Mouse (Mus musculus) liver, embryonic 14.5 days (tissue): ENCODE data around the gene Atp6v1g2. TPM values are rescaled to one million over a fixed set of nuclear protein-coding genes. Genes with fewer than 3 reads are reported as not detected.

ENCODE experiments used
- ATAC-seq: fragments of 200-750 bp; cut with Nextera tagmentation; 2 replicates; pipeline ENCODE4 v1.8.0; 2017; ENCODE audit warnings: moderate number of reproducible peaks, mild to moderate bottlenecking, moderate library complexity; ENCODE audit not compliant: insufficient read depth
- DNase-seq, 3 experiments: peaks; one replicate each; pipeline ENCODE4 v3.0.0-alpha.2; 2012 to 2013; ENCODE audit warnings: low read depth in 3 of 3, low spot score in 3 of 3
- H3K27ac ChIP-seq: fragments of 300-500 bp; sonication (generic); 2 replicates; pipeline ENCODE4 v1.5.1; 2014; ENCODE audit warnings: moderate library complexity, mild to moderate bottlenecking, control low read depth, inconsistent platforms
- H3K27me3 ChIP-seq: fragments of 300-500 bp; sonication (generic); 2 replicates; pipeline ENCODE4 v1.6.1; 2014; ENCODE audit warnings: mild to moderate bottlenecking, low read length, moderate library complexity; ENCODE audit not compliant: control insufficient read depth, insufficient read depth
- H3K36me3 ChIP-seq: fragments of 300-500 bp; sonication (generic); replicated peaks from 2 replicates; pipeline ENCODE4 v1.6.1; 2014; ENCODE audit warnings: low read depth; ENCODE audit not compliant: control insufficient read depth, insufficient read depth
- H3K4me1 ChIP-seq, 2 experiments: fragments of 200-500 bp in 1 of 2; fragments of 300-500 bp in 1 of 2; sonication (generic) in 1 of 2; replicated peaks; 2 replicates each; pipeline ENCODE4 v1.6.1; 2012 to 2014; ENCODE audit warnings: antibody characterized with exemption in 1 of 2, inconsistent platforms in 1 of 2, low read length in 1 of 2; ENCODE audit not compliant: control insufficient read depth in 2 of 2, insufficient read depth in 2 of 2
- H3K4me2 ChIP-seq: fragments of 300-500 bp; sonication (generic); 2 replicates; pipeline ENCODE4 v1.6.1; 2014; ENCODE audit warnings: low read depth, mild to moderate bottlenecking, control low read depth, moderate library complexity
- H3K4me3 ChIP-seq, 2 experiments: fragments of 200-500 bp in 1 of 2; fragments of 300-500 bp in 1 of 2; sonication (generic) in 1 of 2; 2 replicates each; pipeline ENCODE4 v1.5.1; 2012 to 2014; ENCODE audit warnings: low read depth in 2 of 2, low read length in 2 of 2, mild to moderate bottlenecking in 2 of 2, control low read depth in 1 of 2, inconsistent platforms in 1 of 2, moderate library complexity in 1 of 2; ENCODE audit not compliant: insufficient read depth in 1 of 2
- H3K9ac ChIP-seq: fragments of 300-500 bp; sonication (generic); replicated peaks from 2 replicates; pipeline ENCODE4 v1.6.1; 2014; ENCODE audit warnings: mild to moderate bottlenecking, control low read depth, moderate library complexity
- H3K9me3 ChIP-seq: fragments of 300-500 bp; sonication (generic); 2 replicates; pipeline ENCODE4 v1.6.1; 2016; ENCODE audit warnings: low read length, mixed read lengths; ENCODE audit not compliant: control insufficient read depth
- CTCF ChIP-seq: IDR thresholded peaks from 2 replicates; pipeline ENCODE4 v1.5.1; 2016; ENCODE audit warnings: antibody characterized with exemption, low read depth, control low read depth
- EP300 ChIP-seq: IDR thresholded peaks from 2 replicates; pipeline ENCODE4 v1.6.1; 2016; ENCODE audit warnings: antibody characterized with exemption, low read depth
- WGBS: fragments of 180-500 bp; shearing (Covaris S2); extraction: QIAGEN DNeasy Blood & Tissue Kit; methylation state at CpG from one replicate; pipeline ENCODE4 v1.1.7; 2014; ENCODE audit not compliant: insufficient replicate concordance; 5-methylcytosine and 5-hydroxymethylcytosine counted together
- polyA plus RNA-seq, 2 experiments: library from polyadenylated mRNA; depleted of rRNA in 1 of 2; stranded (reverse) in 1 of 2; unstranded in 1 of 2; fragments of >200 nt; fragmentation: Nextera tagmentation in 1 of 2; extraction: Ambion mirVana in 1 of 2; gene quantifications; 2 replicates each; pipeline versions ENCODE4 v1.2.1 to v1.2.3; 2012 to 2014

The Atp6v1g2 gene
- polyA plus RNA-seq, 2 experiments, result 0.76 to 1.8 TPM

- H3K27ac ChIP-seq, result no peak overlapping the region
- no peak for DNase-seq
- H3K36me3 ChIP-seq, result peaks cover 80% of the 10 kb centered on the region
- 92% methylated on average over 3 of the region's 3 CpGs for WGBS
- ATAC-seq, result no peak
- no peak overlapping the region for H3K4me2 ChIP-seq
- H3K4me3 ChIP-seq, result no peak overlapping the region
- no peaks in the 10 kb centered on the region for H3K4me1 ChIP-seq
- no peak overlapping the region for H3K9ac ChIP-seq
- no peaks in the 10 kb centered on the region for H3K27me3 ChIP-seq
- no peak for TF ChIP-seq CTCF
- TF ChIP-seq EP300, result no peak
- H3K9me3 ChIP-seq, result no peaks in the 10 kb centered on the region
Measured at GRCm38 (mm10) chr17:35250348-35251120, 17.1 kb downstream of the Atp6v1g2 start.

- WGBS, result 86% methylated on average over 15 of the region's 15 CpGs
Measured at GRCm38 (mm10) chr17:35251162-35251719, 17.8 kb downstream of the Atp6v1g2 start.

GRCm38 (mm10) chr17:35251981-35252380 is 18.5 kb downstream of the Atp6v1g2 start:
- Histone ChIP-seq H3K27ac (no peak overlapping the region), H3K4me3 (no peak overlapping the region), H3K36me3 (peaks cover 65% of the 10 kb centered on the region), H3K27me3 (no peaks in the 10 kb centered on the region), H3K9me3 (no peaks in the 10 kb centered on the region), H3K4me2 (no peak overlapping the region), H3K4me1 (peaks cover 0 to under 1% of the 10 kb centered on the region in 2 experiments; a peak in 2 of 4 replicates), H3K9ac (no peak overlapping the region)
- no peak for DNase-seq
- ATAC-seq, result no peak
- WGBS, result 82% methylated on average over 5 of the region's 5 CpGs
- no peak for TF ChIP-seq EP300
- no peak for TF ChIP-seq CTCF

More at GRCm38 (mm10) chr17:35251162-35251719, 17.8 kb downstream of the Atp6v1g2 start:
- no peaks in the 10 kb centered on the region for H3K4me1 ChIP-seq
- H3K4me2 ChIP-seq, result no peak overlapping the region
- H3K36me3 ChIP-seq, result peaks cover 72% of the 10 kb centered on the region
- TF ChIP-seq EP300, result no peak
- no peak for TF ChIP-seq CTCF
- DNase-seq (no peak), ATAC-seq (no peak)
- no peak overlapping the region for H3K9ac ChIP-seq
- no peaks in the 10 kb centered on the region for H3K9me3 ChIP-seq
- H3K27ac ChIP-seq, result no peak overlapping the region
- H3K4me3 ChIP-seq, result no peak overlapping the region
- no peaks in the 10 kb centered on the region for H3K27me3 ChIP-seq

- ATAC-seq, result no peak
- H3K4me1 ChIP-seq, result peaks cover 0 to 6% of the 10 kb centered on the region in 2 experiments; a peak in 3 of 4 replicates
- 81% methylated on average over 18 of the region's 18 CpGs for WGBS
- H3K27me3 ChIP-seq, result no peaks in the 10 kb centered on the region
- H3K4me2 ChIP-seq, result no peak overlapping the region
- DNase-seq, result no peak
- H3K9me3 ChIP-seq, result no peaks in the 10 kb centered on the region
- peaks cover 57% of the 10 kb centered on the region for H3K36me3 ChIP-seq
- TF ChIP-seq CTCF (no peak), EP300 (no peak)
- no peak overlapping the region for H3K27ac ChIP-seq
- no peak overlapping the region for H3K9ac ChIP-seq
- no peak overlapping the region for H3K4me3 ChIP-seq
Measured at GRCm38 (mm10) chr17:35252619-35253292, 19.3 kb downstream of the Atp6v1g2 start.
